24 mouse cellular contexts compared by ENCODE assay signal in genomic region chr1:75631729-75632128, GRCm38 (mm10).
"Had no signal": no experiment of that assay in that cellular context is flagged by ENCODE, and none has a peak within 500 bp of the region (broad histone marks: within the 10 kb centered on the region; RNA-seq: fewer than 3 reads in every experiment).

No protein-coding gene starts in this region.

- H3K9ac ChIP-seq: heart, embryonic 12.5 days; hindbrain, embryonic 12.5 days; hindbrain, embryonic 14.5 days; intestine, embryonic 15.5 days; limb, embryonic 15.5 days; liver, embryonic 12.5 days; liver, embryonic 14.5 days had no signal

- H3K4me2 ChIP-seq: heart, embryonic 12.5 days; hindbrain, embryonic 12.5 days; hindbrain, embryonic 14.5 days; intestine, embryonic 15.5 days; limb, embryonic 15.5 days; liver, embryonic 12.5 days had no signal

- DNase-seq: gastrocnemius, adult 2 months; gastrocnemius, postnatal 10 days; gastrocnemius, postnatal 25 days; heart, adult 18-20 months; heart, postnatal 10 days; heart, postnatal 4 days; kidney, adult 18-20 months; kidney, adult 8-10 months; kidney, postnatal 10 days; kidney, postnatal 25 days had no signal

- H3K27me3 ChIP-seq: heart, embryonic 12.5 days; hindbrain, embryonic 12.5 days; intestine, embryonic 15.5 days; limb, embryonic 15.5 days; liver, embryonic 12.5 days had no signal

- H3K9me3 ChIP-seq: heart, embryonic 10.5 days; heart, embryonic 12.5 days; hindbrain, embryonic 10.5 days; hindbrain, embryonic 12.5 days; intestine, embryonic 15.5 days; limb, embryonic 15.5 days; liver, embryonic 12.5 days had no signal

- H3K4me1 ChIP-seq: heart, embryonic 10.5 days; heart, embryonic 12.5 days; hindbrain, embryonic 10.5 days; hindbrain, embryonic 12.5 days; intestine, embryonic 15.5 days; limb, embryonic 15.5 days; liver, embryonic 12.5 days had no signal

- ATAC-seq: hindbrain, embryonic 16.5 days; inflammation-experienced regulatory T-cells, adult 6 months; intestine, embryonic 15.5 days; intestine, postnatal 0 days; liver, embryonic 12.5 days had no signal

- H3K4me3 ChIP-seq: gastrocnemius, adult 2 months; heart, embryonic 10.5 days; heart, embryonic 12.5 days; hindbrain, embryonic 10.5 days; hindbrain, embryonic 12.5 days; intestine, embryonic 15.5 days; layer of hippocampus, adult 2 months; left cerebral cortex, adult 2 months; limb, embryonic 15.5 days; liver, embryonic 12.5 days had no signal

- H3K27ac ChIP-seq: gastrocnemius, adult 2 months; heart, embryonic 10.5 days; hindbrain, embryonic 10.5 days; hindbrain, embryonic 12.5 days; hindbrain, embryonic 14.5 days; intestine, embryonic 15.5 days; layer of hippocampus, adult 2 months; left cerebral cortex, adult 2 months; liver, embryonic 12.5 days; liver, embryonic 14.5 days had no signal

- H3K36me3 ChIP-seq: heart, embryonic 10.5 days; heart, embryonic 12.5 days; hindbrain, embryonic 10.5 days; hindbrain, embryonic 12.5 days; intestine, embryonic 15.5 days; limb, embryonic 15.5 days; liver, embryonic 12.5 days had no signal
